Mouse (Mus musculus) ES-E14 (cell line): ENCODE data around the gene Cd70.

ENCODE experiments used
- CHD2 ChIP-seq: IDR thresholded peaks from 2 replicates; pipeline ENCODE4 v1.6.1; 2014; ENCODE audit warnings: mild to moderate bottlenecking, low read depth, low read length, inconsistent platforms
- MAFK ChIP-seq: IDR thresholded peaks from 2 replicates; pipeline ENCODE4 v1.6.1; 2014; ENCODE audit warnings: mild to moderate bottlenecking, low read depth, low read length, inconsistent platforms; ENCODE audit not compliant: insufficient read depth
- ZC3H11A ChIP-seq: IDR thresholded peaks from 2 replicates; pipeline ENCODE4 v1.6.1; 2012; ENCODE audit warnings: low read depth, mild to moderate bottlenecking, inconsistent platforms, low read length, borderline replicate concordance
- ZNF384 ChIP-seq: IDR thresholded peaks from 2 replicates; pipeline ENCODE4 v1.6.1; 2012; ENCODE audit warnings: low read depth, low read length, inconsistent platforms

- TF ChIP-seq MAFK = no peak
- TF ChIP-seq ZC3H11A = no peak
- no peak for TF ChIP-seq CHD2
- no peak for TF ChIP-seq ZNF384
Measured at GRCm38 (mm10) chr17:57153006-57153405, 3.4 kb upstream of the Cd70 start.
